Mouse (Mus musculus) macrophage (primary cell): ENCODE results near the gene Pnldc1. TPM values are rescaled to one million over a fixed set of nuclear protein-coding genes. Genes with fewer than 3 reads are reported as not detected.
A peak's percentile ranks its signal among the peaks of the same experiment; 100 is the strongest.
"Not testable (repeated sequence)": the region's sequence is repeated elsewhere in the genome, so short reads cannot be mapped to it uniquely, and the experiment has no call there.

Experiments
- H3K27ac ChIP-seq: fragments of 350-480 bp; formaldehyde crosslinking; 2 replicates; pipeline ENCODE4 v1.9.0; 2021
- H3K36me3 ChIP-seq: fragments of 350-480 bp; formaldehyde crosslinking; 2 replicates; pipeline ENCODE4 v1.9.0; 2021; ENCODE audit errors: inconsistent target
- H3K4me3 ChIP-seq: fragments of 350-480 bp; formaldehyde crosslinking; 2 replicates; pipeline ENCODE4 v1.9.0; 2021; ENCODE audit errors: inconsistent target
- H3K79me2 ChIP-seq: fragments of 350-480 bp; formaldehyde crosslinking; 2 replicates; pipeline ENCODE4 v1.9.0; 2021; ENCODE audit errors: inconsistent target
- WGBS: methylation state at CpG from one replicate; pipeline ENCODE4 v1.1.7; 2026; ENCODE audit warnings: inconsistent platforms; ENCODE audit not compliant: missing documents; 5-methylcytosine and 5-hydroxymethylcytosine counted together
- polyA plus RNA-seq: library from polyadenylated mRNA; stranded (reverse); fragments of 250-400 nt; gene quantifications from 3 replicates; pipeline ENCODE4 v1.2.4, GENCODE M21; 2018; ENCODE audit warnings: inconsistent platforms
- total RNA-seq, 78 experiments: library from RNA; depleted of rRNA; stranded (reverse); fragments of 250-400 nt; gene quantifications; 1 replicate in 9 of 78; 2 replicates in 24 of 78; 3 replicates in 43 of 78; 4 replicates in 2 of 78; pipeline ENCODE4 v1.2.4; 2018; ENCODE audit warnings: inconsistent platforms in 56 of 78

Pnldc1 gene
- total RNA-seq (2018; cell fraction: chromatin; rRNA removed), result 1 to 10 TPM in 20 of 26 experiments, under 1 TPM in 3, not detected in 3; 0.43 to 8.0 (median 2.8) TPM
- under 1 TPM in 17 of 26 experiments, not detected in 9; 0.05 to 0.42 (median 0.26) TPM for total RNA-seq (2018; cell fraction: cytosol; rRNA removed)
- 1 to 10 TPM in 16 of 26 experiments, under 1 TPM in 7, not detected in 3; 0.40 to 5.4 (median 1.7) TPM for total RNA-seq (2018; cell fraction: nucleus; rRNA removed)
- polyA plus RNA-seq, result 0.09 to 0.41 TPM in 2 of 3 replicates, not detected in the other

DNA sequence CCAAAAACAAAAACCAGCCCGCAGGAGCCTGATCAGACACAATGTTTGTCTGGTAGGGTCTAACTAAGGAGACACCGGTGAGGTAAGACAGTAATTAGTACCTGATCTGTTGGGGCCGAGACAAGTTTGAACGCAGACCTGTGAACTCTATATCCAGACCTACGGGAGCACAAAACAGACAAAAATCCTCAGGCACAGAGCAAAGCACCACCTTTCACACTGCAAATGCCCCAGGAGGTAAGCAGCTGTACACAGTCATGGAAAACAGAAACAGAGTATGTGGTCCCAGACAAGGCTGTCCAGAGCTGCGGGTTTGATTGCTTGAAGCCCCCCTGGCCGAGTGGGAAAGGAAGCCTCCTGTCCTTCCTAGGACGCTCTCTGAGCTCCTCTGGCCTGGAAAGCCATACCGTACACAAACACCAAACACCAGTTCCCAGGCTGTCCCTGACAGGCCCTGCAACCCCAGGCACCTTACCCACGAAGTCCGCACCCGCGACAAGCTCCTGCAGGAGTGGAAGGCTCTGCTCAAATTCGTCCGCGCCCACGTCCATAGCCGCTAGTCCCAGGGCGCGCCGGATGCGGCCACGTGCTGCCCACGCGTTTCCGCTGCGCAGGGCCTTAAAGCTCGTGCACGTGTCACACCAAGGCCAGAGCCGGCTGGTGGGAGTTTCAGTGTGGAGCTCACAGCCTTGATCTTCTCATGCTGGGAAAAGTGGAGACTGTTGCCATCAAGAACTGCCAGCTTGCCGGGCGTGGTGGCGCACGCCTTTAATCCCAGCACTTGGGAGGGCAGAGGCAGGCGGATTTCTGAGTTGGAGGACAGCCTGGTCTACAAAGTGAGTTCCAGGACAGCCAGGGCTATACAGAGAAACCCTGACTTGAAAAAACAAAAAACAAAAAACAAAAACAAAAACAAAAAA lies at the start of gene Pnldc1:
Gene Pnldc1, minus strand, starts transcription at position 870 of the 920 bp plus-strand sequence.
- no peak within 1 kb of the TSS for H3K27ac ChIP-seq
- peaks cover 23% of the 10 kb centered on the region; the same call in 1 of the 2 replicates for H3K36me3 ChIP-seq
- 95% methylated on average over 28 of the region's 35 CpGs for WGBS
- H3K4me3 ChIP-seq, result no peak within 1 kb of the TSS
- peaks cover 17% of the 10 kb centered on the region for H3K79me2 ChIP-seq

DNA sequence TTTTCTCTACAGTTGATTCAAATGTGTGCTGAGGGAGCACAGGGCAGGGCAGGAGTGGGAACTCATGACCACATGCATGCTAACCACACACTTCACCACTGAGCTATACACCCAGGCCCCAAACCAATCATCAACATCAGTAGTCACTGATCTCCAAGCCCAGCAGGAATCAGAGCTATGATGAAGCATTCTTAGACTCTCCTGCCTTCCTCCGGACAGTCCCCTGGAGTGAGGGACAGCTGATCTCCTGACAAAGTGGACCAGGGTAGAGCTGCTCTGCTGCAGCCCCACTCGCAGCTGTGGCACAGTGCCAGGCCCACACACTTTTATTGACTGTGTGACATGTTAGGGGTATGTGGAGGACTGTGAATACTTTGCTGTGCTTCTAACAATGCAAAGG lies 49.3 kb upstream of the Pnldc1 start:
- no CpG with 5 or more reads among the region's 2 CpGs for WGBS
- H3K79me2 ChIP-seq, H3K36me3 ChIP-seq, H3K27ac ChIP-seq: not testable (repeated sequence)
- H3K4me3 ChIP-seq, result peak overlapping the region; percentile 5; the same call in 1 of the 2 replicates

DNA sequence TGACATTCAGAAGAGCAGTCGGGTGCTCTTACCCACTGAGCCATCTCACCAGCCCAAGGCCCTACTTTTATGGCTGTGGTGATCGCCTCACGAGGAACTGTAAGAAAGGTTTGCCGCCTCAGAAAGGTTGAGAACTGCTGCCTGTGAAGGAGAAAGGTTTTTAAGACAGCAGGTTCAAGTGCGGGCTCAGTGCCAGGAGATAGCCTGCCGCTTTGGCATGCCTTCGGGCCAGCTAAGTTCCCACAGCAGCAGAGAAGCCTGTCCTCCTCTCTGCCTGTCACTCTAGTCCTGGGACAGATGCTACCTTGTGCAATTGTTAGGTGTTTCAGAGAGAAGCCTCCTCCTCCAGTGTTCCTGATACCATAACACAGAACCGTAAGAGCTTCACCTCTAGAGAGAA lies 46.6 kb upstream of the Pnldc1 start:
- 97% methylated on average over 8 of the region's 8 CpGs for WGBS
- no peaks in the 10 kb centered on the region for H3K79me2 ChIP-seq
- no peaks in the 10 kb centered on the region; the same call in 1 of the 2 replicates for H3K36me3 ChIP-seq
- no peak overlapping the region for H3K27ac ChIP-seq
- H3K4me3 ChIP-seq, result no peak overlapping the region

DNA sequence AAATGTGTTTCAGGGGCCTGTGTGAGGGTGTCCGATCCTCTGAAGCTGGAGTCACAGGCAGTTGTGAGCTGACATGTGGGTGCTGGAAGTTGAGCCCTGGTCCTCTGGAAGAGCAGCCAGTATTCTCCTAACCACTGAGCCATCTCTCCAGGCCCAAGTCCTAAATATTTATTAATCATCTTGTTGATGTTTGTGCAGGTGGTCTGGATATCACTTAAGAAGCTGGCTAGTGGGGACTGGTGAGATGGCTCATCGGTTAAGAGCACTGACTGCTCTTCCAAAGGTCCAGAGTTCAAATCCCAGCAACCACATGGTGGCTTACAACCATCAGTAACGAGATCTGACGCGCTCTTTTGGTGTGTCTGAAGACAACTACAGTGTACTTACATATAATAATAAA lies 39.6 kb upstream of the Pnldc1 start:
- H3K36me3 ChIP-seq, result peaks cover 8% of the 10 kb centered on the region; the same call in 1 of the 2 replicates
- no peak overlapping the region for H3K27ac ChIP-seq
- 98% methylated on average over 4 of the region's 5 CpGs for whole genome bisulfite sequencing
- no peaks in the 10 kb centered on the region for H3K79me2 ChIP-seq
- no peak overlapping the region for H3K4me3 ChIP-seq

DNA sequence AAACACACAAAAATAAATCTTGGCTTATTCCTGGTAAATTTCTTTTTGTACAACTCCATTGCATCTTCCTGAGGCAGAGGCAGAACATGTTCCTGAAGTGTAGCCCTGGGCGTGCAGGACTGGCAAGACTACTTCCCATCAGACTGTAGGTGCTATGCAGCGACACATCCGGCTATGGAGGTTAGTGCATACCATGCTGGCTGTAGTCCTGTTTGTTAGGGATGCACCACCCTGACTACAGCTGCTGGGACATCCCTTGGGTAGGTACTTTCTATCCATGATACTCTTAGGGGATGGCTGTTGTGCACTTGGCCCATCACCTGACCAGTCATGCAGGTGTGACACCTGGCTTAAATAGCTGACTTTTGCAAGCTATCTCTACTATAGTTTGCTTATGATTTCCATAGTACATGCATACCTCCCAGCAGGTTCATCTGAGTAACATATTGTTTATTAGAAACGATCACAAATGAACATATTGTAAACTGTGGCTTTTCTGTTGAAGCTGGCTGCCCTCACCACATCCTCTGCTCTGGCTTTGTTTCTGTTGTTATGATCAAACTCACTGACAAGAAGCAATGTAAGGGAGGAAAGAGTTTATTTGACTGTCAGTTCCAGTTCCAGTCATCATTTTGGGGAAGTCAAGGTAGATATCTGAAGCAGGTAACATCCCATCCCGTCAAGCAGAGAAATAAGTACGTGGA lies 32.6 kb upstream of the Pnldc1 start:
- Histone ChIP-seq H3K4me3 (no peak overlapping the region), H3K36me3 (0 out of 2 replicates have a peak, but pooled peaks cover 4% of the 10 kb centered on the region), H3K27ac (no peak overlapping the region), H3K79me2 (no peaks in the 10 kb centered on the region)
- 91% methylated on average over 6 of the region's 6 CpGs for WGBS

DNA sequence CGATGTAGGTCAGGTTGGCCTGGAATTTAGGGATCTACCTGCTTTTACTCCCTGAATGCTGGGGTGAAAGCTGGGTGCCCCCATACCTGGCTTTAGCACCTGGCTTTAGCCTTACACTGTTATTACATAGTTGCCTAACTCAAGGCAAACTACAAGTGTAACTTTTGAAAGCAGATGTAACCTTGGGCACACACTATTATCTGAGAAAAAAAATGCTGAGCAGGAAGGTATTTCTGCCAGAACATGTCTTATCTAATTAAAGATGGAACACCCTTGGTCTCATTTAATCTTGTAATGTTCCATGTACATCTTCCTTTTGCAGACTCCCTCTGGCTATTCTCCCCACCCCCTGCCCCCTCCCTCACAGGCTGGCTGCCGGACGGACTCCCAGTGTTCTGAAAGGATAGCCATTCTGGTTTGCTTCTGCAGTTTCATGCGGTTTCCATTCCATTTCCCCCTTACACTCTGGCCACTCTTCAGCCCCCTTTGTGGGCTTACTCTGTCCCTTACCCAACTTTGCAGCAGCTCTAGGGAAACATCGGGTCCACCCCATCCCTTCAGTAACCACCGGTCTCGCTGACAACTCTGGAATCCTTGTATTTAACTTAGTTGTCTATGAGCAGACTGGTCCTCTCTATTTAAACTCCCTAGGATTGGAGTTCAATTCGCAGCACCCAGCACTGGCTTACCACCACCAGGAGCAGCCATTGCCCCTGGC lies 31.7 kb upstream of the Pnldc1 start:
- Histone ChIP-seq H3K79me2 (no peaks in the 10 kb centered on the region), H3K27ac (no peak overlapping the region), H3K36me3 (0 out of 2 replicates have a peak, but pooled peaks cover 4% of the 10 kb centered on the region), H3K4me3 (no peak overlapping the region)
- 80% methylated on average over 8 of the region's 8 CpGs for WGBS

DNA sequence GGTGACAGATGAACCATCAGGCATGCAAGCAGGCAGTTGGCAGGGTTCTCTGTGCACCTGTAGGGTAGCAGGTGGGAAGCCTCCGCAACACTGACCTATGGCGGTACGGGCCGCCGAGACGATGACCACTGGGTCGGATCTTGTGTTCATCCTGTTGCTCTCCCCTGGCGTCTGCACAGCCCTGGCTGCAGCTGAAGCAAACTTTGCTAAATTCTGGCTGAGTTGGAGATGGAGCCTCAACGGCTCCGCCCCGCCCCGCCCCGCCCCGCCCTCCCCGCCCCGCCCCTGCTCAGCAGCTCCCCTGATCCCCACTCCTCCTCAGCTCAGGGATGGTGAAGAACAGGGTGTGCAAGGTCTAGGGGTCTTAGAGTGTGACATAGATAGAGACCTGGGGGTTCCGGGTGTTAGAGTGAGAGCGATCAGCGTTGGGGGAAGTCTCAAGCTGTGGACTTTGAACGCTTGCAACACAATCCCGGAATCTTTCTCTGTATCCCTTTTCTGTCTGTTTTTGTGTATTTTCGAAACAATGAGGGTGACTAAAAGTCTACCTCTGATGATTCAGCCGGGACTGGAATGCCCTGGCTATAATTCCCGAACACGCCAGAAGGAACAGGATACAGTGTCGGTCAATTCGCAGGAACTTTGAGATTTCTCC lies 30.2 kb upstream of the Pnldc1 start, which contains the start of gene Acat3:
Gene Acat3, minus strand, starts transcription at position 450 of the 655 bp plus-strand sequence.
- WGBS, result 14% methylated on average over 25 of the region's 27 CpGs
- no peaks in the 10 kb centered on the region for H3K79me2 ChIP-seq
- H3K4me3 ChIP-seq, result peak within 1 kb of the TSS; percentile 18
- H3K27ac ChIP-seq, result no peak within 1 kb of the TSS
- H3K36me3 ChIP-seq, result 0 out of 2 replicates have a peak, but pooled peaks cover 4% of the 10 kb centered on the region

DNA sequence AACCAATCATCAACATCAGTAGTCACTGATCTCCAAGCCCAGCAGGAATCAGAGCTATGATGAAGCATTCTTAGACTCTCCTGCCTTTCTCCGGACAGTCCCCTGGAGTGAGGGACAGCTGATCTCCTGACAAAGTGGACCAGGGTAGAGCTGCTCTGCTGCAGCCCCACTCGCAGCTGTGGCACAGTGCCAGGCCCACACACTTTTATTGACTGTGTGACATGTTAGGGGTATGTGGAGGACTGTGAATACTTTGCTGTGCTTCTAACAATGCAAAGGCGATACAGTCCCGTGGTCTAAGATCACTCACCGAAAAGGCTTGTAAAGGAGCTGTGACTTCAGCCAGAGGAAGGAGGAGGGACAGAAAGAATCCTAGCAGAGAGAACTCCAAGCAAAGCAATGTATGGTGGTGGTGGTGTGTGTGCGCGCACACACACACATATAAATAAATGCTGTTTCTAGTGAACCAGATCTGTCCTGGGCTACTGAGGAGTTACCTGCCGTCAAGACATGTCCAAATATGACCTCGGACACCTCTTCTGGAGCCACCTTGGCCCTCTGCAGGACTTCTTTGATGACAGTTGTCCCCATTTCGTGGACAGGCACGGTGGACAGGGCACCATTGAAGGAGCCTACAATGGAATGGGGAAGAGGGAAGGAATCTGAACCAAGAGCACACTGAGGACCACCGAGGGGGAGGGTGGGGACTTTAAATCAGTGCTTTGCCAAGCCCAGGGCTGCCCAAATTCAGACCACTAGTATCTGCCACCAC lies 29.5 kb upstream of the Pnldc1 start:
- WGBS, result 14% methylated on average over 1 of the region's 12 CpGs
- H3K27ac ChIP-seq, H3K4me3 ChIP-seq: not testable (repeated sequence)

DNA sequence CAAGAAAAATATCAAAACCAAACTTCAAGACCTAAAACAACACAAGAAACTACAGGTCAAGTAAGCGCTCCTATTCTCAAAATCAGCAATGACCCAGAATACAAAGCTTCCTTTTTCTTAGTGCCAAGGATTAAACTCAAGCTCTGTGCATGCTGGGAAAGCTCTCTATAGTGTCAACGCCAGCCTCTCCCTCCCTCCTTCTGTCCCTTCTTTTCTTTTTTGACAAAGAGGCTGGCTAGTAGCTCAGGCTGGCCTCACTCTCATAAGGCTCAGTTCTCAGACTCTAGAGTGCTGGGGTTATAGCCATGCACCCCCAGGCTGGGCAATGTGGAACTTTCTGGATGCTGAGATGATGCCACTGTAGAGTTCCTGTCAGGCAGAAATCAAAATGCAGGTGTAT lies 28.0 kb upstream of the Pnldc1 start:
- H3K36me3 ChIP-seq, result no peaks in the 10 kb centered on the region
- H3K27ac ChIP-seq, result no peak overlapping the region
- H3K79me2 ChIP-seq, result no peaks in the 10 kb centered on the region
- 90% methylated on average over 2 of the region's 2 CpGs for WGBS
- no peak overlapping the region for H3K4me3 ChIP-seq

More for the DNA sequence above, 29.5 kb upstream of the Pnldc1 start:
- not testable (repeated sequence) for H3K79me2 ChIP-seq, H3K36me3 ChIP-seq

DNA sequence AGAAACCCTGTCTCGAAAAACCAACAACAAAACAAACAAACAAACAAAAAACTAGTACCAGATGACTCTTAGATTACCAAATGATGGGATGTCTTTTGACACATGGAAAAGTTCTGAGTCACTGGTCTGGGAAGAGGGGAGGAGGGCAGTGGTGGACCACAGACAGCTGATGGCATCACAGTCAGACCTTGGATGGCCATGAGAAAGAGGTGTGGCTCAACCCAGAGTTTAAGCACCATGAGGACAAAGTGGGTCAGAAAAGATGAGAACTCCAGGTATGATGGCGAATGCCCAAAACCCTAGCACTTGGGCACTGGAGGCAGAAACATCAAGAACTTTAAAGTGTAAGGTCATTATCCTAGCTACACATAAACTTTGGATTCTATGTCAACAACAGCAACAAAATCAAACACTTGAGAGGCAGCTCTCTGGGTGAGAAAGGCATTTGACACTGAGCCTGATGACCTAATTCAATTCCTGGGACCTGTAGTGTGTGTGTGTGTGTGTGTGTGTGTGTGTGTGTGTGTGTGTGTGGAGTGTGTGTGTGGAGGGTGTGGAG lies 27.5 kb upstream of the Pnldc1 start:
- Histone ChIP-seq H3K36me3 (no peaks in the 10 kb centered on the region), H3K79me2 (no peaks in the 10 kb centered on the region), H3K4me3 (no peak overlapping the region), H3K27ac (no peak overlapping the region)
- 85% methylated on average over 2 of the region's 2 CpGs for WGBS

DNA sequence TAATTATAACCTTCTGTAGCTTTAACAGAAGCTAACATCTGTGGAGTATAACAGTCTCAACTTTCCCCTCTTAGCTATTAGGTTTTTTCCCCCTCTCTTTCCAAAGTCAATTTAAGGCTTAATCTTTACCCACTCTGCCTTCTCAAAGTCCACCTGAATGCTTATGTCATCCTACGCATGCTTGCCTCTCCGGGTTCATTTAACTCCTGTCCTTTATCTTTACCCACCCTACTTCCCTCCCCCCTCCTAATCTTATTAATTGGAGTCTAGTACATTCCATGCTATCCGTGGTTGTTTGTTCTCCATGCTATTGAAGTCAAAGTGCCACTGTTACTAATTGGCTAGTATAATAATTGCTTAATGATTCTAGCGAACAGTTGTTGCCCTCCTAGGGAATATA lies 25.7 kb upstream of the Pnldc1 start:
- H3K36me3 ChIP-seq, result no peaks in the 10 kb centered on the region
- H3K4me3 ChIP-seq, result no peak overlapping the region
- 91% methylated on average over 4 of the region's 4 CpGs for WGBS
- no peaks in the 10 kb centered on the region for H3K79me2 ChIP-seq
- H3K27ac ChIP-seq, result no peak overlapping the region

DNA sequence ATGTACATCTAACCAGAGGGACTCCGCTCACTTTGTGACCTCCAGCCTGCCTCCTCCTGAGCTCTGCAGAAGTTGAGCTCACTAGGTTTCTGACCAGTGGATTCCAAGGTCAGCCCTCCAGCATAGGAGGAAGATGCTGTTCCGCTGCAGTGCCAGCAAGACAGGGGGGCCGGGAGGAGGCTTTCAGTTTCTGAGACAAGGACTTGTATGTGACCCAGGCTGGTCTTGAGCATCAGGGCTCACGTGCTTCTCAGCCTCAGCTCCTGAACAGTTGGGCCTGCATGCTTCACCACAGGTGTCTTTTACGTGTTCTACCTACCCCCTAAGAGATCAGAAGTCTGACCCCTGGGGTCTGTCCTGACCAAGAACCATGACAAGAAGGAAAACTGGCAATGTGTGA lies 21.5 kb upstream of the Pnldc1 start:
- not testable (repeated sequence) for H3K27ac ChIP-seq, H3K36me3 ChIP-seq, H3K4me3 ChIP-seq, H3K79me2 ChIP-seq
- 90% methylated on average over 5 of the region's 5 CpGs for WGBS

DNA sequence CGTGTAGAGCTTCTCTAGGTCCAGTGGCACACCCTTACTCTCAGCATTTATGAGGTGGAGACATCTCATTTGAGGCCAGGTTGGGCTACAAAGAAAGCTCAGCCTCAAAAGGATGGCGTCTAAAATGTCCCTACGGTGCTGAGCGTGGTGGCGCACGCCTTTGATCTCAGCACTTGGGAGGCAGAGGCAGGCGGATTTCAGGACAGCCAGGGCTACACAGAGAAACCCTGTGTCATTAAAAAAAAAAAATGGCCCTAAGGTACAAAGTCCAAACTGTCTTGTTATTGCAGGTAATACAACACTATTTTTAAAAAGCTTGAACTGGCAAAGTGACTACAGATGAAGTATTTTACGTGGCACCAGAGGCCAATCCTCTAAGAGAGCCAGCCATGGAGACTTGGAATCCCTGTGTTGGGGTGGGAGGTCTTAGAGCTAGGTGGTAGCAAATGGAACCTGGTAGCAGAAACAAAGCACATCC lies 15.7 kb upstream of the Pnldc1 start:
- H3K27ac ChIP-seq, result no peak overlapping the region
- 91% methylated on average over 8 of the region's 8 CpGs for WGBS
- H3K79me2 ChIP-seq, result peaks cover 6% of the 10 kb centered on the region
- H3K4me3 ChIP-seq, result no peak overlapping the region
- peaks cover 29% of the 10 kb centered on the region for H3K36me3 ChIP-seq
